Mouse (Mus musculus) liver, embryonic 13.5 days (tissue): ENCODE data around the gene Pmel. TPM values are rescaled to one million over a fixed set of nuclear protein-coding genes. Genes with fewer than 3 reads are reported as not detected.

Source experiments
- ATAC-seq: fragments of 200-750 bp; cut with Nextera tagmentation; 2 replicates; pipeline ENCODE4 v1.8.0; 2017; ENCODE audit warnings: low read depth, mild to moderate bottlenecking, moderate number of reproducible peaks, moderate library complexity
- DNase-seq: peaks from one replicate; pipeline ENCODE4 v3.0.0; 2022
- H3K27ac ChIP-seq: fragments of 300-500 bp; sonication (generic); 2 replicates; pipeline ENCODE4 v1.5.1; 2015; ENCODE audit warnings: moderate library complexity, mild to moderate bottlenecking, inconsistent platforms
- H3K27me3 ChIP-seq: fragments of 300-500 bp; sonication (generic); 2 replicates; pipeline ENCODE4 v1.6.1; 2015; ENCODE audit warnings: mild to moderate bottlenecking, inconsistent platforms
- H3K36me3 ChIP-seq: fragments of 300-500 bp; sonication (generic); 2 replicates; pipeline ENCODE4 v1.6.1; 2015; ENCODE audit warnings: mild to moderate bottlenecking, inconsistent platforms
- H3K4me1 ChIP-seq: fragments of 300-500 bp; sonication (generic); replicated peaks from 2 replicates; pipeline ENCODE4 v1.6.1; 2015; ENCODE audit warnings: inconsistent platforms
- H3K4me2 ChIP-seq: fragments of 300-500 bp; sonication (generic); 2 replicates; pipeline ENCODE4 v1.6.1; 2015; ENCODE audit warnings: inconsistent platforms, mild to moderate bottlenecking, moderate library complexity
- H3K4me3 ChIP-seq: fragments of 300-500 bp; sonication (generic); replicated peaks from 2 replicates; pipeline ENCODE4 v1.5.1; 2015; ENCODE audit warnings: mild to moderate bottlenecking, inconsistent platforms
- H3K9ac ChIP-seq: fragments of 300-500 bp; sonication (generic); 2 replicates; pipeline ENCODE4 v1.6.1; 2015; ENCODE audit warnings: mild to moderate bottlenecking, inconsistent platforms
- H3K9me3 ChIP-seq: fragments of 300-500 bp; sonication (generic); replicated peaks from 2 replicates; pipeline ENCODE4 v1.6.1; 2016; ENCODE audit warnings: inconsistent platforms
- WGBS: fragments of 180-500 bp; shearing (Covaris S2); methylation state at CpG from one replicate; pipeline ENCODE4 v1.1.7; 2015; ENCODE audit not compliant: insufficient replicate concordance; 5-methylcytosine and 5-hydroxymethylcytosine counted together
- polyA plus RNA-seq: library from polyadenylated mRNA; unstranded; fragments of >200 nt; fragmentation: Nextera tagmentation; extraction: Ambion mirVana; gene quantifications from 2 replicates; pipeline ENCODE4 v1.2.1, GENCODE M21; 2015

Gene Pmel
- polyA plus RNA-seq, 1 experiment from 2014 or later, result 0.30 TPM

DNA sequence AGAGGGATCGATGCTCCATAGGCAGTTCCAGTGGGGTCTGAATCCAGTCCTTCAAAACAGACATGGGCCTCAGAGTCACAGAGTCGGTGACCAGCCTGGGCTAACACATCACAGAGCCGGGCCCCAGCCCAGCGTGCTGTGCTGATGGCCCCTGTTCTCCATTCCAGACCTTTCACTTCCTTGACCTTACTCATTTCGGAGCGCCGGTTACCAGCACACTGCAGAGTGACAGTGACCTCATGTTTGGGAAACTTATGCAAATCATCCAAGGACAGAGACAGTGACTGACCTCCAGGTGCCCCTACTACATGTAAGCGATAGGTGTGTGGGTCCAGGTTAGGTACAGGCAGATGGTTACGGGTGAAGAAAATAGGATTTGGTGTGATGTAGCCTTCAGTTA, 32.8 kb upstream of the Pmel start:
- peaks cover 65% of the 10 kb centered on the region for H3K27me3 ChIP-seq
- no peak for ATAC-seq
- DNase-seq, result no peak
- no peak overlapping the region for H3K4me2 ChIP-seq
- peaks cover 36% of the 10 kb centered on the region for H3K4me1 ChIP-seq
- 81% methylated on average over 9 of the region's 9 CpGs for WGBS
- no peak overlapping the region for H3K4me3 ChIP-seq
- no peaks in the 10 kb centered on the region; the same call in 1 of the 2 replicates for H3K36me3 ChIP-seq
- no peaks in the 10 kb centered on the region for H3K9me3 ChIP-seq
- no peak overlapping the region for H3K27ac ChIP-seq
- no peak overlapping the region for H3K9ac ChIP-seq

DNA sequence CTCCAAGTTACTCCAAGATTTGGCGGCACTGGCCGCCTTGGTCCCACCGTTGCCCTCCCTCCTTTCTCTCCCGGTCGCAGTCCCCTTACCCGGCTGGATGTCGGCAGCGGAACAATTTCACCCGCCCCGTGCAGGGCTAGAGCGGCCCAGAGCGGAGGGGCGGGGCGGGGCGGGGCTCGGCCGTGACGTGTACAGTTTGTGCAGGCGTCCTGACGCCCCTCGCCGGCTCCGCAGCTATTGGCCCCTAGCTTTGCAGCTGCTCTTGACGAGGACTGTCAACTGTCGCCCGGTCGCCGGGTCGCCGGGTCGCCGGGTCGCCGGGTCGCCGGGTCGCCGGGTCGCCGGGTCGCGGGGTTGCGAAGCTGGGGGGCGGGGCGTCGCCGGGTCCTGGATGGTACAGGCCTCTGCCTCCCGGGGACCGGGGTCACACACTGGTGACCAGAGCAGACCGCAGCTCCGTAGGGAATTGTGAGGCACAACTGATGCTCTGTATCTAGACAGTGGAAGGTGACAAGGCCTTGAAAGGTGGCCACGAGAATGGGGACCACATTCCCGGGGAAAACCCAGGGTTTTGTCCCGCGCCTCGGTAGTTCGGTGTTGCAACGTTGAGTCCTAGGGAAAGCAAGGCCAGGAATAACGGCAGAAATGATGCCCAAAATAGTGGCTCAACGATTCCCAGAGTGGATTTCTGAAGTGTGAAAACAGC, 30.1 kb upstream of the Pmel start, which contains the start of gene Suox:
Suox (minus strand) TSS at position 311 of the 706 bp plus-strand sequence.
- H3K27me3 ChIP-seq, result peaks cover 42% of the 10 kb centered on the region
- WGBS, result under 1% methylated on average over 60 of the region's 60 CpGs
- ATAC-seq, result peak; percentile 95

GRCm38 (mm10) chr10:128674469-128675008, 29.5 kb upstream of the Pmel start:
- peaks cover 22% of the 10 kb centered on the region for H3K4me1 ChIP-seq
- whole genome bisulfite sequencing, result under 1% methylated on average over 9 of the region's 9 CpGs
- H3K27me3 ChIP-seq, result peaks cover 36% of the 10 kb centered on the region
- peak overlapping the region; percentile 73 for H3K4me3 ChIP-seq
- no peak for DNase-seq
- H3K36me3 ChIP-seq, result peaks cover 10% of the 10 kb centered on the region
- no peak for ATAC-seq
- peak overlapping the region; percentile 71 for H3K27ac ChIP-seq
- H3K9me3 ChIP-seq, result no peaks in the 10 kb centered on the region
- H3K9ac ChIP-seq, result peak overlapping the region; percentile 74
- peak overlapping the region; percentile 96 for H3K4me2 ChIP-seq

More for the DNA sequence above, 30.1 kb upstream of the Pmel start, which contains the start of gene Suox:
- Histone ChIP-seq H3K4me2 (peak within 1 kb of the TSS; percentile 96), H3K4me1 (peaks cover 28% of the 10 kb centered on the region), H3K9me3 (no peaks in the 10 kb centered on the region), H3K4me3 (peak within 1 kb of the TSS; percentile 73), H3K27ac (peak within 1 kb of the TSS; percentile 71), H3K9ac (peak within 1 kb of the TSS; percentile 74), H3K36me3 (peaks cover 3% of the 10 kb centered on the region)
- peak; percentile 80 for DNase-seq

DNA sequence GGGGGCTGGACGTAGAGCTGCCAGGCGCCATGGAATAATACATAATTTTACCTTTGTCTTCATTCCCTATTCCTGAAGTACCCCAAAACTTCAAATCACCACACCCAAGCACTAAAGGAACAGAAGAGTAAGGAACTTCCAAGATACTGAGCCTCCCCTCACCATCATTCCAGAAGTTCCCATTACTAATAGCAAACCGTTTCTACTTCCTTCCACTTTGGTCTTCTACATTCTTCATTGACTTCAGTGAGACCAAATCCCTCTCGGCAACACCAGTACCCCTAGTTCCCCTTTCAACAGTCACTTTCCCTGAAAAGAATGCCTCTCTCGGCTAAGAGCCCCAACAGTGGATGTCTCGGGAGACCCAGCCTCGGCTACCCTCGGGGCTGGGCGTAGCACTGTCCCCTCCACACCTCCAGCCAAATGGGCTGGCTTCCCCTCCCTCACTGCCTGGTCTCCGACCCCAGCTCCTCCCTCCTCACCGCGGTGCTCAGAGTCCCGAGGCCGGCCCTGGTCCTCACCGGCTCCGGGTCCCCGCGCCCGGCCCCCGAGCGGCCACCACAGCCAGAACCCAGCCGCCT, 8.5 kb upstream of the Pmel start:
- no peak for ATAC-seq
- Histone ChIP-seq H3K4me2 (peak overlapping the region; percentile 78), H3K27me3 (no peaks in the 10 kb centered on the region), H3K4me3 (peak overlapping the region; percentile 90), H3K9me3 (no peaks in the 10 kb centered on the region), H3K27ac (peak overlapping the region; percentile 96), H3K9ac (peak overlapping the region; percentile 97), H3K4me1 (peaks cover 60% of the 10 kb centered on the region), H3K36me3 (peaks cover 31% of the 10 kb centered on the region)
- DNase-seq, result no peak
- 3% methylated on average over 22 of the region's 22 CpGs for WGBS

DNA sequence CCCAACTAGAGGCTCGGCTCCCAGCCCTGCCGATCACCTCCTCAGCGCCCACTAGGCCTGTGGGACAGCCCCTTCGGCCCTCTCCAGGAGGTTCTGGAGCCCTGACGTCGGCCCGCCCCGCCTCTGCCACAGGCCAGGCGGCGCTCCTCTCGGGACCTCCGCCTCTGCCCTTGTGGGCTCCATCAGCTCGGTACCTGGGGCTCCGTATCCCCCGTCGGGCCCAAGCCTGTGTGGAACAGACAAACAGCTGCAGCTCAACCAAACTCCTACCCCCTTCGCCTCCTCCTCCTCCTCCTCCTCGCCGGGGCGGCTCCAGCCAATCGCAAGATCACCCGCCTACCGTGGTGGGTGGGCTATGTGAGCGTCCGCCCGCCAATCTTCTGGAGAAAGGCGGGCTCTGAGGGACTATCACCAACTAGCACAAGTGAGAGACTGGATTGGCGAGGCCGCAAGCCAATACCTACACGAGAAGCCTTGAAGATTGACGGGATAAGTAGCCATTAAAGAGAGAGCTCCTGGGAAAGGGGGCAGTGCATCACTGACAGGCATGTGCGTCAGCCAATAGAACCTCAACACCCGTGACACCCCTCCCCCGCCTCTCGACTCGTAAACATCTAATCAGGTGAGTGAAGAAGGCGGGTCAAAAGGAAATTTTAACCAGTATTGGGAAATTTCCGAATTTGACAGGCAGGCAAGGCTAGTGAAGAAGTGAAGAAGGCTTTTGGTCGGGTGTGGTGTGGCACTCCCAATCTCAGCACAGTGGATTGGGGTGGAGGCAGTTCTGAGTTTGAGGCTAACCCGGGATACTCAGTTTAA, 7.8 kb upstream of the Pmel start, which contains the start of gene Rab5b:
Rab5b (minus strand) TSS at position 273 of the 816 bp plus-strand sequence.
- Histone ChIP-seq H3K4me3 (peak within 1 kb of the TSS; percentile 90), H3K36me3 (peaks cover 38% of the 10 kb centered on the region), H3K27me3 (no peaks in the 10 kb centered on the region), H3K9me3 (no peaks in the 10 kb centered on the region), H3K4me2 (peak within 1 kb of the TSS; percentile 78), H3K9ac (peak within 1 kb of the TSS; percentile 97), H3K4me1 (peaks cover 64% of the 10 kb centered on the region), H3K27ac (peak within 1 kb of the TSS; percentile 96)
- ATAC-seq (peak; percentile 98), DNase-seq (peak; percentile 99)
- 1% methylated on average over 38 of the region's 40 CpGs for WGBS

GRCm38 (mm10) chr10:128697072-128697725, 6.8 kb upstream of the Pmel start:
- 78% methylated on average over 6 of the region's 6 CpGs for WGBS
- Histone ChIP-seq H3K27me3 (no peaks in the 10 kb centered on the region), H3K36me3 (peaks cover 48% of the 10 kb centered on the region), H3K4me1 (peaks cover 60% of the 10 kb centered on the region), H3K27ac (peak overlapping the region; percentile 85), H3K4me2 (peak overlapping the region; percentile 65), H3K9ac (0 out of 2 replicates have a peak overlapping the region, but pooled peaks have one; percentile 17), H3K9me3 (no peaks in the 10 kb centered on the region), H3K4me3 (peak overlapping the region; percentile 30; the same call in 1 of the 2 replicates)
- DNase-seq (no peak), ATAC-seq (no peak)

- Histone ChIP-seq H3K4me2 (no peak overlapping the region), H3K9me3 (no peaks in the 10 kb centered on the region), H3K4me3 (no peak overlapping the region), H3K36me3 (peaks cover 61% of the 10 kb centered on the region), H3K27me3 (no peaks in the 10 kb centered on the region), H3K4me1 (peaks cover 70% of the 10 kb centered on the region), H3K27ac (no peak overlapping the region), H3K9ac (no peak overlapping the region)
- no peak for DNase-seq
- WGBS, result 74% methylated on average over 5 of the region's 5 CpGs
- no peak for ATAC-seq
Observed at GRCm38 (mm10) chr10:128699006-128699405, 5.0 kb upstream of the Pmel start.

- H3K9ac ChIP-seq, result no peak overlapping the region
- H3K27ac ChIP-seq, result peak overlapping the region; percentile 51
- H3K4me1 ChIP-seq, result peaks cover 68% of the 10 kb centered on the region
- no peaks in the 10 kb centered on the region for H3K27me3 ChIP-seq
- DNase-seq (no peak), ATAC-seq (no peak)
- H3K9me3 ChIP-seq, result no peaks in the 10 kb centered on the region
- 41% methylated on average over 11 of the region's 11 CpGs for WGBS
- peaks cover 61% of the 10 kb centered on the region for H3K36me3 ChIP-seq
- no peak overlapping the region for H3K4me3 ChIP-seq
- no peak overlapping the region for H3K4me2 ChIP-seq
Observed at GRCm38 (mm10) chr10:128699611-128700010, 4.4 kb upstream of the Pmel start.

DNA sequence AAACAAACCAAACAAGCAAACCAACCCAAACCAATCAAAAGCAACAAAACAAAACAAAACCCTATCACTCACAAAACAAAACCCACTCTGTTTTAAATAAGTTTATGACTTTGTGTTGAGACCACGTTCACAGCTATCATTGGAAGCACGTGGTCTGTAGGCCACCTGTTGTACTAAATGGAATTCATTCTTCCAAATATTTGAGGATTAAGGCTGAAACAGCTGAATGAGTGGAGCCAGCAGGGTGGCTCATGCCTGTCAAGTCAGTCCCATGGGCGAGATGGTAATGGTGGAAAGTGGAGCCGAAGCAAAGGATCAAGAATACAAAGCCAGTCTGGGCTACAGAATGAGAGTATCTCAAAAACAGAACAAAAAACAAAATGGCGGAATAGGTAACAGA, 3.3 kb upstream of the Pmel start:
- no peak overlapping the region for H3K4me2 ChIP-seq
- ATAC-seq, result no peak
- H3K9ac ChIP-seq, result no peak overlapping the region
- H3K27ac ChIP-seq, result no peak overlapping the region
- no peak for DNase-seq
- no peaks in the 10 kb centered on the region for H3K27me3 ChIP-seq
- H3K4me1 ChIP-seq, result peaks cover 67% of the 10 kb centered on the region
- H3K9me3 ChIP-seq, result no peaks in the 10 kb centered on the region
- WGBS, result 86% methylated on average over 5 of the region's 5 CpGs
- no peak overlapping the region for H3K4me3 ChIP-seq
- H3K36me3 ChIP-seq, result peaks cover 61% of the 10 kb centered on the region

- Histone ChIP-seq H3K4me2 (peak overlapping the region; percentile 88; the same call in 1 of the 2 replicates), H3K9me3 (no peaks in the 10 kb centered on the region), H3K9ac (peak overlapping the region; percentile 3; the same call in 1 of the 2 replicates), H3K27me3 (no peaks in the 10 kb centered on the region), H3K27ac (no peak overlapping the region), H3K4me1 (peaks cover 63% of the 10 kb centered on the region), H3K36me3 (peaks cover 58% of the 10 kb centered on the region), H3K4me3 (peak overlapping the region; percentile 90; the same call in 1 of the 2 replicates)
- WGBS, result 55% methylated on average over 6 of the region's 6 CpGs
- ATAC-seq, result no peak
- DNase-seq, result no peak
Observed at GRCm38 (mm10) chr10:128702328-128703007, 1.5 kb upstream of the Pmel start.
